Mouse (Mus musculus) MEL (cell line): ENCODE measurements around the gene Ninl.

Experiments
- CTCF ChIP-seq, 3 experiments: IDR thresholded peaks in 2 of 3; conservative IDR thresholded peaks in 1 of 3; 2 replicates each; pipeline ENCODE4 v1.5.1; 2011 to 2012; ENCODE audit warnings: low read length in 3 of 3, low read depth in 2 of 3, mild to moderate bottlenecking in 2 of 3, improper control_type of control experiment in 1 of 3, inconsistent platforms in 1 of 3, mixed read lengths in 1 of 3, moderate library complexity in 1 of 3; ENCODE audit not compliant: control insufficient read depth in 1 of 3, insufficient read depth in 1 of 3, poor library complexity in 1 of 3, severe bottlenecking in 1 of 3
- KAT2A ChIP-seq: conservative IDR thresholded peaks from 2 replicates; pipeline ENCODE4 v1.6.1; 2012; ENCODE audit warnings: low read depth, low read length, improper control_type of control experiment, inconsistent platforms
- MAX ChIP-seq: IDR thresholded peaks from 2 replicates; pipeline ENCODE4 v1.6.1; 2011; ENCODE audit warnings: low read length, improper control_type of control experiment
- MXI1 ChIP-seq: IDR thresholded peaks from 2 replicates; pipeline ENCODE4 v1.6.1; 2011; ENCODE audit warnings: mild to moderate bottlenecking, low read depth, low read length, improper control_type of control experiment
- POLR2A ChIP-seq, 2 experiments: IDR thresholded peaks; 2 replicates each; pipeline ENCODE4 v1.6.1; 2011 to 2012; ENCODE audit warnings: low read length in 2 of 2, mild to moderate bottlenecking in 2 of 2, control low read depth in 1 of 2, improper control_type of control experiment in 1 of 2, low read depth in 1 of 2, moderate library complexity in 1 of 2; ENCODE audit not compliant: control insufficient read depth in 1 of 2, insufficient read depth in 1 of 2, poor library complexity in 1 of 2
- ZC3H11A ChIP-seq: IDR thresholded peaks from 2 replicates; pipeline ENCODE4 v1.6.1; 2012; ENCODE audit warnings: low read depth, mild to moderate bottlenecking, inconsistent platforms, low read length, improper control_type of control experiment

DNA sequence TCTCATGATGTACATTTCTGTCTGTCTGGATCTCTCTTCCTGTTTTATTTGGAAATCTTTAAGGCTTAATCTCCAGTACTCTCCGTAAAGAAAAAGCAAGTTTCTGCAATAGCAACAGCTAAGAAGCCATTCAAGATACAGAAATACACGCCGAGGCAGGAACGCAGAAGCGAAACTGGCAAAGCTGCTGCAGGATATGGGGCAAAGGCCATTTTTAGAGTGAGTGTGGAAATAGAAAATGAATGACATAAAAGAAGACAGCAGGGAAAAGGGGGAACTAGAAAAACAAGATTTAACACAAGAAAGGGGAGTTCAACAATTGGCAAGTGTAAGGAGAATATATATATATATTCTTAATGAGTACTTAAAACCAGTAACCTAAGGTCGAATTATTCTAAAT is 117.5 kb downstream of the Ninl start:
- TF ChIP-seq KAT2A: no peak
- no peak for TF ChIP-seq ZC3H11A
- TF ChIP-seq POLR2A (IDR thresholded peaks at IDR 0.05; ENCODE audit: control insufficient read depth in 1 of 2, insufficient read depth in 1 of 2, low read depth in 1 of 2, low read length in 2 of 2, poor library complexity in 1 of 2): no peak
- TF ChIP-seq CTCF (IDR thresholded peaks at IDR 0.05 in 2 of 3, conservative IDR thresholded peaks at IDR 0.05 in 1 of 3; ENCODE audit: control insufficient read depth in 1 of 3, insufficient read depth in 1 of 3, low read depth in 2 of 3, low read length in 3 of 3, poor library complexity in 1 of 3, severe bottlenecking in 1 of 3): no peak
- no peak for TF ChIP-seq MAX
- TF ChIP-seq MXI1: no peak
